Mouse (Mus musculus) cortical plate, adult 2 months (tissue): ENCODE measurements around the gene Atp5b.

Experiments used
- CTCF ChIP-seq: fragments of 200-500 bp; IDR thresholded peaks from 2 replicates; pipeline ENCODE4 v1.5.1; 2011; ENCODE audit warnings: mild to moderate bottlenecking, control low read depth, low read length; ENCODE audit not compliant: insufficient read depth; ENCODE audit errors: extremely low read depth
- POLR2A ChIP-seq: fragments of 200-500 bp; IDR thresholded peaks from 2 replicates; pipeline ENCODE4 v1.6.1; 2011; ENCODE audit warnings: mild to moderate bottlenecking, low read length, control low read depth; ENCODE audit not compliant: insufficient read depth; ENCODE audit errors: extremely low read depth

GRCm38 (mm10) chr10:128048157-128048556, 34.9 kb upstream of the Atp5b start:
- TF ChIP-seq CTCF (no peak), POLR2A (no peak)
